Mouse (Mus musculus) forebrain, embryonic 11.5 days (tissue): ENCODE results near the gene Gja10. TPM values are rescaled to one million over a fixed set of nuclear protein-coding genes. Genes with fewer than 3 reads are reported as not detected.

Experiments
- ATAC-seq: fragments of 200-750 bp; cut with Nextera tagmentation; replicated peaks from 2 replicates; pipeline ENCODE4 v1.8.0; 2017; ENCODE audit warnings: moderate TSS enrichment; ENCODE audit not compliant: low FRiP score
- DNase-seq: peaks from one replicate; pipeline ENCODE4 v3.0.0-alpha.2; 2017; ENCODE audit warnings: low spot score
- H3K27ac ChIP-seq: fragments of 300-500 bp; sonication (generic); 2 replicates; pipeline ENCODE4 v1.5.1; 2014; ENCODE audit warnings: low read depth, low read length
- H3K27me3 ChIP-seq: fragments of 300-500 bp; sonication (generic); 2 replicates; pipeline ENCODE4 v1.6.1; 2014; ENCODE audit warnings: mild to moderate bottlenecking, low read length, mixed read lengths; ENCODE audit not compliant: control insufficient read depth, insufficient read depth
- H3K36me3 ChIP-seq: fragments of 300-500 bp; sonication (generic); 2 replicates; pipeline ENCODE4 v1.6.1; 2014; ENCODE audit warnings: mild to moderate bottlenecking, low read length, moderate library complexity, mixed read lengths; ENCODE audit not compliant: control insufficient read depth, insufficient read depth
- H3K4me1 ChIP-seq: fragments of 300-500 bp; sonication (generic); replicated peaks from 2 replicates; pipeline ENCODE4 v1.6.1; 2014; ENCODE audit warnings: low read length, mixed read lengths; ENCODE audit not compliant: control insufficient read depth, insufficient read depth
- H3K4me2 ChIP-seq: fragments of 300-500 bp; sonication (generic); 2 replicates; pipeline ENCODE4 v1.6.1; 2014; ENCODE audit warnings: low read depth, mild to moderate bottlenecking, low read length, moderate library complexity, mixed read lengths; ENCODE audit not compliant: severe bottlenecking
- H3K4me3 ChIP-seq: fragments of 300-500 bp; sonication (generic); 2 replicates; pipeline ENCODE4 v1.5.1; 2014; ENCODE audit warnings: low read depth, low read length
- H3K9ac ChIP-seq: fragments of 300-500 bp; sonication (generic); 2 replicates; pipeline ENCODE4 v1.6.1; 2014; ENCODE audit warnings: low read length
- H3K9me3 ChIP-seq: fragments of 300-500 bp; sonication (generic); 2 replicates; pipeline ENCODE4 v1.6.1; 2016; ENCODE audit warnings: low read length, mixed read lengths; ENCODE audit not compliant: control insufficient read depth
- WGBS: fragments of 180-500 bp; shearing (Covaris S2); extraction: QIAGEN DNeasy Blood & Tissue Kit; methylation state at CpG from one replicate; pipeline ENCODE4 v1.1.7; 2014; 5-methylcytosine and 5-hydroxymethylcytosine counted together
- polyA plus RNA-seq: library from polyadenylated mRNA; unstranded; fragments of >200 nt; fragmentation: Nextera tagmentation; extraction: Ambion mirVana; gene quantifications from 2 replicates; pipeline ENCODE4 v1.2.1, GENCODE M21; 2014

Gene Gja10
- polyA plus RNA-seq, 1 experiment from 2014 or later = not detected

GRCm38 (mm10) chr4:32579850-32580249 lies 22.7 kb downstream of the Gja10 start:
- H3K27ac ChIP-seq = no peak overlapping the region
- DNase-seq (no peak), ATAC-seq (no peak)
- 90% methylated on average over 8 of the region's 8 CpGs for WGBS
- H3K9me3 ChIP-seq = no peaks in the 10 kb centered on the region
- no peak overlapping the region for H3K9ac ChIP-seq
- H3K27me3 ChIP-seq = no peaks in the 10 kb centered on the region
- H3K36me3 ChIP-seq = no peaks in the 10 kb centered on the region
- H3K4me2 ChIP-seq = no peak overlapping the region
- H3K4me3 ChIP-seq = no peak overlapping the region
- 0 out of 2 replicates have a peak, but pooled peaks cover 4% of the 10 kb centered on the region for H3K4me1 ChIP-seq

- no peak for DNase-seq
- WGBS = 82% methylated on average over 9 of the region's 9 CpGs
- Histone ChIP-seq H3K36me3 (no peaks in the 10 kb centered on the region), H3K4me2 (no peak overlapping the region), H3K27ac (no peak overlapping the region), H3K9ac (no peak overlapping the region), H3K9me3 (no peaks in the 10 kb centered on the region), H3K4me3 (no peak overlapping the region), H3K4me1 (peaks cover 8% of the 10 kb centered on the region; the same call in 1 of the 2 replicates), H3K27me3 (no peaks in the 10 kb centered on the region)
- ATAC-seq = no peak
These were observed 27.4 kb downstream of the Gja10 start for GRCm38 (mm10) chr4:32575165-32575564.

- Histone ChIP-seq H3K4me1 (peaks cover 8% of the 10 kb centered on the region; the same call in 1 of the 2 replicates), H3K27ac (no peak overlapping the region), H3K27me3 (no peaks in the 10 kb centered on the region), H3K4me3 (no peak overlapping the region), H3K9me3 (no peaks in the 10 kb centered on the region), H3K9ac (no peak overlapping the region), H3K36me3 (no peaks in the 10 kb centered on the region), H3K4me2 (no peak overlapping the region)
- WGBS = 83% methylated on average over 1 of the region's 1 CpGs
- DNase-seq = no peak
- ATAC-seq = no peak
These were observed 28.0 kb downstream of the Gja10 start for GRCm38 (mm10) chr4:32574604-32575003.

GRCm38 (mm10) chr4:32573586-32573985 lies 29.0 kb downstream of the Gja10 start:
- Histone ChIP-seq H3K36me3 (no peaks in the 10 kb centered on the region), H3K4me3 (no peak overlapping the region), H3K27ac (no peak overlapping the region), H3K9me3 (no peaks in the 10 kb centered on the region), H3K9ac (no peak overlapping the region), H3K4me1 (peaks cover 8% of the 10 kb centered on the region; the same call in 1 of the 2 replicates), H3K27me3 (no peaks in the 10 kb centered on the region), H3K4me2 (no peak overlapping the region)
- no peak for DNase-seq
- 91% methylated on average over 5 of the region's 5 CpGs for WGBS
- ATAC-seq = no peak

DNA sequence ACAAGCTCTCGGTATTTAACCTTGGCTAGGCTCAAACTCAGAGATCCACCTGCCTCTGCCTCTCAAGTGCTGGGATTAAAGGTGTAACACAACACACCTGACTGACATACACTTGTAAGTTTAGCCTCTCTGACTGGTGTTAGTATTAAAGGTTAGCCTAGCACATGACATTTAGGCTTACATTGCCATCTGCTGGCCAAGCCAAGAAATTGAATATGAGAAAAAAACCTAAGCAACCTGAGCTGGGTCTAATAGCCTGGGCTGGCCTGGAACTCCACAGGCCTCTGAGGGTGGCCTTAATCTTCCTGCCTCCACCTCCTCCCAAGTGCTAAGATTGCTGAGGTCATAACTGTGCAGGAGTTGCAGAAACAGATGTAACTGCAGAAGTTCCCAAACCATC lies 30.4 kb downstream of the Gja10 start:
- ATAC-seq = peak; percentile 61

GRCm38 (mm10) chr4:32571441-32571840 lies 31.1 kb downstream of the Gja10 start:
- DNase-seq (no peak), ATAC-seq (no peak)
- Histone ChIP-seq H3K4me3 (no peak overlapping the region), H3K4me1 (peaks cover 8% of the 10 kb centered on the region; the same call in 1 of the 2 replicates), H3K9me3 (no peaks in the 10 kb centered on the region), H3K9ac (no peak overlapping the region), H3K27me3 (no peaks in the 10 kb centered on the region), H3K36me3 (no peaks in the 10 kb centered on the region), H3K4me2 (no peak overlapping the region), H3K27ac (no peak overlapping the region)
- WGBS = 76% methylated on average over 3 of the region's 3 CpGs

More for the DNA sequence above, 30.4 kb downstream of the Gja10 start:
- H3K27me3 ChIP-seq = no peaks in the 10 kb centered on the region
- WGBS = 61% methylated on average over 1 of the region's 1 CpGs
- H3K9ac ChIP-seq = no peak overlapping the region
- no peak overlapping the region for H3K27ac ChIP-seq
- no peak for DNase-seq
- no peak overlapping the region for H3K4me3 ChIP-seq
- no peak overlapping the region for H3K4me2 ChIP-seq
- H3K36me3 ChIP-seq = no peaks in the 10 kb centered on the region
- peaks cover 8% of the 10 kb centered on the region; the same call in 1 of the 2 replicates for H3K4me1 ChIP-seq
- no peaks in the 10 kb centered on the region for H3K9me3 ChIP-seq

- 76% methylated on average over 8 of the region's 8 CpGs for WGBS
- Histone ChIP-seq H3K4me3 (no peak overlapping the region), H3K9ac (no peak overlapping the region; the same call in 1 of the 2 replicates), H3K4me1 (peaks cover 8% of the 10 kb centered on the region; the same call in 1 of the 2 replicates), H3K4me2 (no peak overlapping the region), H3K9me3 (no peaks in the 10 kb centered on the region), H3K36me3 (no peaks in the 10 kb centered on the region), H3K27me3 (no peaks in the 10 kb centered on the region), H3K27ac (no peak overlapping the region)
- no peak for ATAC-seq
- no peak for DNase-seq
These were observed 31.6 kb downstream of the Gja10 start for GRCm38 (mm10) chr4:32570939-32571317.

DNA sequence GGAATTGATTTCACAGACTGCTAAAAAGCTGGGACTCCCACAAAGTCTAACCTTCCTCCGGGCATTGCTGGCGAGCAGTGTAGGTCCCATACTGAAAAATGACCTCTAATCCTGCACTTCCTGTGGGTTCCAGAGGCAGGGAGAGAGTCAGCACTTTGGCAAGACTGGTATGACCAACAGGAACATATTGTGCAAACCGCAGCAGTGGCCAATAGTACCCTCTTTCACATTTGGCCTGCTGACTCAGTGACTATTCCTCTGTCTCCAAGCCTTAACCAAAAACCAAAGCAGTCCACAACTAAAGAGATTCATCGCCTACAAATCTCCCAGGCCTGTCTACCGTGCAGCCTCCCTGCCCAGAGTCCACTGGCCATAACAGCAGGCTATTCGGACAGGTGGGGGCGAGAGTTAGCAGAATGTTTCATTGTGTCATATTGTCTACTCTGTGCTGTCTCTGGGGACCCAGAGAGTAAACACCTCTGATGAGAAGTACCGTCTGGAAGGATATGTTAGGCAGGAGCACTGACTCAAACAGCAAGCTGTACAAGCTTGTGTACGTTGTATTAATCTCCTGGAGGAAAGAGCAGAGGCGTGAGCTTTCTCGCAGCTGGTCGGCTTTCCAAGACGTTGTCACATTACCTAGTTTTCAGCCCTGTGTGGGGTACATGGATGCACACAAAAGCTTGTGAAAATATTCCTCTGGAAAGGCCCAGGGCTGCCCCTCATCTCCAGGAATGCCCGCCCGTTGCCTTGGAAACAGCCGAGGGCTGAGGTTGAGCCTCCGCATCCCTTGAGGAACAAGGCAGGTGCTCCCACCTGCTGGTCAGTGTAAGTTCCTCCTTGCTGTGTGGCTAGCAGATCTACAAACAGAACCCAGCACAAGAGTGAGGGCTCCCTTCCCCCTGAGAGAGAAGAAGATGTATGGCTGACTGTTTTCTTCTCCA lies 32.3 kb downstream of the Gja10 start:
- H3K4me3 ChIP-seq = no peak overlapping the region
- no peak overlapping the region for H3K27ac ChIP-seq
- H3K4me2 ChIP-seq = no peak overlapping the region
- 0 out of 2 replicates have a peak overlapping the region, but pooled peaks have one; percentile 1 for H3K9ac ChIP-seq
- 45% methylated on average over 17 of the region's 17 CpGs for WGBS
- H3K4me1 ChIP-seq = peaks cover 8% of the 10 kb centered on the region; the same call in 1 of the 2 replicates
- ATAC-seq (peak; percentile 65), DNase-seq (peak; percentile 72)
- H3K36me3 ChIP-seq = no peaks in the 10 kb centered on the region
- no peaks in the 10 kb centered on the region for H3K27me3 ChIP-seq
- no peaks in the 10 kb centered on the region for H3K9me3 ChIP-seq
